Mouse (Mus musculus): ENCODE results near the gene Camk2d. TPM values are rescaled to one million over a fixed set of nuclear protein-coding genes. Genes with fewer than 3 reads are reported as not detected.

Camk2d gene
- total RNA-seq, 1 experiment, result 12.4 TPM

GRCm38 (mm10) chr3:126659832-126660564, 63.9 kb downstream of the Camk2d start:
- Histone ChIP-seq H3K27ac (ENCODE audit: insufficient read depth, low read depth, low read length, poor library complexity, severe bottlenecking) (no peak overlapping the region), H3K4me3 (ENCODE audit: insufficient read depth in 1 of 2, low read depth in 1 of 2, low read length in 2 of 2, poor library complexity in 1 of 2, severe bottlenecking in 1 of 2) (no peak overlapping the region), H3K9ac (ENCODE audit: insufficient read depth, low read depth, low read length, poor library complexity, severe bottlenecking) (no peak overlapping the region), H3K36me3 (ENCODE audit: control insufficient read depth, insufficient read depth, low read length, poor library complexity, severe bottlenecking) (no peaks in the 10 kb centered on the region), H3K9me3 (ENCODE audit: control insufficient read depth, insufficient read depth, low read depth, low read length) (no peaks in the 10 kb centered on the region), H3K4me1 (ENCODE audit: control insufficient read depth in 2 of 2, insufficient read depth in 2 of 2, low read length in 2 of 2, poor library complexity in 1 of 2) (no peaks in the 10 kb centered on the region)
- in situ Hi-C loops (cut with MboI; ENCODE audit: low sequenced_read_pairs in 2 of 2, unreplicated experiment in 2 of 2), result no loop called here
- DNase-seq (ENCODE audit: low read depth, low spot score), result no peak
- TF ChIP-seq MAFK (IDR thresholded peaks at IDR 0.05; ENCODE audit: insufficient read depth, low read depth, low read length) (no peak), HCFC1 (IDR thresholded peaks at IDR 0.05; ENCODE audit: borderline replicate concordance, insufficient read depth, low read length) (no peak), ZC3H11A (IDR thresholded peaks at IDR 0.05; ENCODE audit: borderline replicate concordance, low read depth, low read length) (no peak), ZNF384 (IDR thresholded peaks at IDR 0.05; ENCODE audit: low read depth, low read length) (no peak), CHD2 (IDR thresholded peaks at IDR 0.05; ENCODE audit: low read depth, low read length) (no peak)

GRCm38 (mm10) chr3:126660575-126660974, 64.5 kb downstream of the Camk2d start:
- H3K9me3 ChIP-seq (ENCODE audit: control insufficient read depth, insufficient read depth, low read depth, low read length), result no peaks in the 10 kb centered on the region
- H3K9ac ChIP-seq (ENCODE audit: insufficient read depth, low read depth, low read length, poor library complexity, severe bottlenecking), result no peak overlapping the region
- H3K4me3 ChIP-seq (ENCODE audit: insufficient read depth in 1 of 2, low read depth in 1 of 2, low read length in 2 of 2, poor library complexity in 1 of 2, severe bottlenecking in 1 of 2), result no peak overlapping the region
- H3K27ac ChIP-seq (ENCODE audit: insufficient read depth, low read depth, low read length, poor library complexity, severe bottlenecking), result no peak overlapping the region
- H3K4me1 ChIP-seq (ENCODE audit: control insufficient read depth in 2 of 2, insufficient read depth in 2 of 2, low read length in 2 of 2, poor library complexity in 1 of 2), result no peaks in the 10 kb centered on the region
- no peak for DNase-seq (ENCODE audit: low read depth, low spot score)
- no peaks in the 10 kb centered on the region for H3K36me3 ChIP-seq (ENCODE audit: control insufficient read depth, insufficient read depth, low read length, poor library complexity, severe bottlenecking)
- TF ChIP-seq CHD2 (IDR thresholded peaks at IDR 0.05; ENCODE audit: low read depth, low read length) (no peak), MAFK (IDR thresholded peaks at IDR 0.05; ENCODE audit: insufficient read depth, low read depth, low read length) (no peak), ZNF384 (IDR thresholded peaks at IDR 0.05; ENCODE audit: low read depth, low read length) (no peak), HCFC1 (IDR thresholded peaks at IDR 0.05; ENCODE audit: borderline replicate concordance, insufficient read depth, low read length) (no peak), ZC3H11A (IDR thresholded peaks at IDR 0.05; ENCODE audit: borderline replicate concordance, low read depth, low read length) (no peak)
- in situ Hi-C loops (cut with MboI; ENCODE audit: low sequenced_read_pairs in 2 of 2, unreplicated experiment in 2 of 2), result no loop called here

GRCm38 (mm10) chr3:126660986-126661385, 64.9 kb downstream of the Camk2d start:
- Histone ChIP-seq H3K9me3 (ENCODE audit: control insufficient read depth, insufficient read depth, low read depth, low read length) (no peaks in the 10 kb centered on the region), H3K27ac (ENCODE audit: insufficient read depth, low read depth, low read length, poor library complexity, severe bottlenecking) (no peak overlapping the region), H3K4me3 (ENCODE audit: insufficient read depth in 1 of 2, low read depth in 1 of 2, low read length in 2 of 2, poor library complexity in 1 of 2, severe bottlenecking in 1 of 2) (no peak overlapping the region), H3K36me3 (ENCODE audit: control insufficient read depth, insufficient read depth, low read length, poor library complexity, severe bottlenecking) (no peaks in the 10 kb centered on the region), H3K4me1 (ENCODE audit: control insufficient read depth in 2 of 2, insufficient read depth in 2 of 2, low read length in 2 of 2, poor library complexity in 1 of 2) (no peaks in the 10 kb centered on the region), H3K9ac (ENCODE audit: insufficient read depth, low read depth, low read length, poor library complexity, severe bottlenecking) (no peak overlapping the region)
- in situ Hi-C loops (cut with MboI; ENCODE audit: low sequenced_read_pairs in 2 of 2, unreplicated experiment in 2 of 2), result no loop called here
- TF ChIP-seq CHD2 (IDR thresholded peaks at IDR 0.05; ENCODE audit: low read depth, low read length) (no peak), HCFC1 (IDR thresholded peaks at IDR 0.05; ENCODE audit: borderline replicate concordance, insufficient read depth, low read length) (no peak), ZNF384 (IDR thresholded peaks at IDR 0.05; ENCODE audit: low read depth, low read length) (no peak), ZC3H11A (IDR thresholded peaks at IDR 0.05; ENCODE audit: borderline replicate concordance, low read depth, low read length) (no peak), MAFK (IDR thresholded peaks at IDR 0.05; ENCODE audit: insufficient read depth, low read depth, low read length) (no peak)
- DNase-seq (ENCODE audit: low read depth, low spot score), result no peak

- H3K9me3 ChIP-seq (ENCODE audit: control insufficient read depth, insufficient read depth, low read depth, low read length), result no peaks in the 10 kb centered on the region
- in situ Hi-C loops (cut with MboI; ENCODE audit: low sequenced_read_pairs in 2 of 2, unreplicated experiment in 2 of 2), result no loop called here
- no peak overlapping the region for H3K4me3 ChIP-seq (ENCODE audit: insufficient read depth in 1 of 2, low read depth in 1 of 2, low read length in 2 of 2, poor library complexity in 1 of 2, severe bottlenecking in 1 of 2)
- H3K9ac ChIP-seq (ENCODE audit: insufficient read depth, low read depth, low read length, poor library complexity, severe bottlenecking), result no peak overlapping the region
- H3K4me1 ChIP-seq (ENCODE audit: control insufficient read depth in 2 of 2, insufficient read depth in 2 of 2, low read length in 2 of 2, poor library complexity in 1 of 2), result no peaks in the 10 kb centered on the region
- TF ChIP-seq ZC3H11A (IDR thresholded peaks at IDR 0.05; ENCODE audit: borderline replicate concordance, low read depth, low read length) (no peak), MAFK (IDR thresholded peaks at IDR 0.05; ENCODE audit: insufficient read depth, low read depth, low read length) (no peak), CHD2 (IDR thresholded peaks at IDR 0.05; ENCODE audit: low read depth, low read length) (no peak)
- DNase-seq (ENCODE audit: low read depth, low spot score), result no peak
- no peak overlapping the region for H3K27ac ChIP-seq (ENCODE audit: insufficient read depth, low read depth, low read length, poor library complexity, severe bottlenecking)
- H3K36me3 ChIP-seq (ENCODE audit: control insufficient read depth, insufficient read depth, low read length, poor library complexity, severe bottlenecking), result no peaks in the 10 kb centered on the region
Measured at GRCm38 (mm10) chr3:126661920-126662319, 65.8 kb downstream of the Camk2d start.
